Mouse (Mus musculus) megakaryocyte progenitor cell, adult 5-6 weeks (primary cell): Measurements from ENCODE around the gene Capn11. TPM values are rescaled to one million over a fixed set of nuclear protein-coding genes. Genes with fewer than 3 reads are reported as not detected.

ENCODE experiments used
- ATAC-seq: replicated peaks from 2 replicates; pipeline ENCODE4 v1.8.0; 2016; ENCODE audit warnings: mild to moderate bottlenecking, moderate TSS enrichment, inconsistent platforms; ENCODE audit not compliant: poor library complexity
- total RNA-seq, 2 experiments: library from RNA; stranded (forward) in 1 of 2; stranded (reverse) in 1 of 2; fragments of 157-497, 149-512 nt in 1 of 2; fragments of 200-1000 nt in 1 of 2; gene quantifications; 2 replicates each; pipeline versions ENCODE4 v1.2.3 to v1.2.4; 2015 to 2017

Gene Capn11
- total RNA-seq, 2 experiments from 2014 or later = 0.07 TPM; not detected in 1

DNA sequence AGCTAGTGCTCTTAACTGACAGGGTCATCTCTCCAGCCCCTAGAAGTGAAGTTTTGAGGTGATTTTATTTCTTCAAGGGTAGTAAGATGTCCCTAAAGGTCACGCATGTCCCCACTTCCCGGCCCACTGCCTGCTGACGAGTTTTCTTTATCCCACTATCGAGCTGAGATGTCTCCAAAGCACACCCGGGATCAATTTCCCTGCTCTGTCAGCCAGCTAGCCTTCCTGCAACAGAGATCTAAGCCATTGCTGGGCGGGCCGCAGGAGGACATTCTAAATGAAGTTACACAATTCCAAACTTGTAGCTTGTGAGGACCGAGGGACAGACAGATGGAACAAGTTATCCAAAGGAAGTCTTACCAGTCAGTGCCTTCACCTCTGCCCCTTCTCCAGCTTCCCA, 58.9 kb downstream of the Capn11 start:
- no peak for ATAC-seq

DNA sequence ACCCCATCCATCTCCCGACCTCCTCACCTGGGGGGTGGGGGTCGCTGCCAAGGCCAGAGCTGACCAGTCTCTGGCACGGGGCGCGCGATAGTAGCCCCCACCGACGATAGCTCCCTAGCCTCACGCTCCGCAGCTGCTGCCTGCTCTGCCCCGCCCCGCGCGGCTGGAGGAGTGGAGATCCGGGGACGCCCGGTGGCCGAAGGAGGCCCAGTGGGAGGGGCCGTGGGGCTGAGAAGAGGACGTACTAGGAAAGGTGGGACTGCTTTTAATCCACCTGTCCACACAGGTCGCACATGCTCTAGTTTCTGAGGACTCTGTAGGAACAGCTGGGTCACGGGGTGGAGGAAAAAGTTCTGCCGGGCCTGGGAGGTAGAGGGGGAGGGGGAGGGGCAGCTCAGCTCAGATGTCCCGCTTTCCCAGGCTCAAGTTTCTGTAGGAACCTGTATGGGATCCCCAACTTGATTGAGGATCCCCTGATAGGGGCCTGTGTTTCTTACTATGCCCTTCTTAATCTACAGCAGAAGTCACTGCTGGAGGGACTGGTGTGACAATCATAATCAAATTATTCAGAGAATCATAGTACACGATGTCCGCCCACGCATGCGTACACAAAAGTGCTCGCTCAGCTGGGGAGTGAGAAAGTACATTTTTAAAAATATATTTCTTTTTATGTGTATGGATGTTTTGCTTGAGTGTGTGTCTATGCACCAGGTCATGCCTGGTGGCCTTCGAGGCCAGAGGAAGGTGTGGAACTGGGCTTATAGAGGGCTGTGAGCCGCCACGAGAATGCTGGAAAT, 59.5 kb downstream of the Capn11 start, which contains the start of gene Slc29a1:
Gene Slc29a1, minus strand, starts transcription at position 161 of the 797 bp plus-strand sequence.
- ATAC-seq = 0 out of 2 replicates have a peak, but pooled peaks have one; percentile 18

DNA sequence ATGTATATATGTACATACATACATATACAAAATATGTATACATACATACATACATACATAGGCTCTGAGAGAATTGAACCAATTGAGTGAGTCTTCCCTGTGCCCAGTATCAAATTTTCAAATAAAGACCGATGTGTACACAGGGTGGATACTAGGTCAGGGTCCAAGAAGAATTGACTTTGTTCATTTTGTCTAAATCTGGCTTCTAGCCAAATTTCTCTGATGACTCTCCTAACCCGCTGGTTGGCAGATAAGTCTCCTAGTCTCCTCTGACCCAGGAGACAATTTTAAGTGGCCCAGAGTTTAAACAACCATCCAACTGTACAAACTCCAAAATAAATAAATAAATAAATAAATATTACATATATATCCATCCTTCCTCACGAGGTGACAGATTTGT, 60.2 kb downstream of the Capn11 start:
- ATAC-seq = no peak

DNA sequence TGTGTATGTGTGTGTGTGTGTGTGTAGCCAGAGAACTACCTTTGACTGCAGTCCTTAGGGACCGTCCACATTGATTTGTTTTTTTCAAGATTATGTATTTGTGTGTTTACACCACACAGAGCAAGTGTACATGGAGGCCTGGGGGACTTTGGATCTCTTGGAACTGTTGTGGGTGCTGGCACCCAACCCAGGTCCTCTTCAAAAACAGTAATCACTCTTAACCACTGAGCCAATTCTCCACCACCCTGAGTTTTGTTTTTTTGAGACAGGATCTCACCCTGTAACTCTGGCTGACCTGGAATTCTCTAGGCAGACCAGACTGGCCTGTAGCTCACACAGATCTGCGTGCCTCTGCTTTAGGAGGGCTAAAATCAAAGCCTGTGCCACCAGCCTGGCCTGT, 60.7 kb downstream of the Capn11 start:
- ATAC-seq = no peak

DNA sequence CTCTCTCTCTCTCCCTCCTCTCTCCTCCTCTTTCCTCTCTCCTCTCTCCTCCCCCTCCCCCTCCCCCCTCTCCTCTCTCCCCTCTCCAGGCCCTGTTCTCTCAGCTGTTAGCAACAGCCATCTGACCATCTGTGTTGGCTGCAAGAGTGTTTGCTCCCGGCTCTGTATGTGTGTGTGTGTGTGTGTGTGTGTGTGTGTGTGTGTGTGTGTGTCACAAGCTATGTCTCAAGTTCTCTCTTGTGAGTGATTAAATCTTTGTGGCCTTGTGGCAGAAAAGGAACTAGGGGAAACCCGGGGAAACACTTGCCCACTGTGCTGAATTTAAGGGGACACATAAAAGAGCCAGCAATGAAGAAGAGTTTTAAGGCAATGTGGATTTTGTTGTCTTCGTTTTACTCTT, 61.3 kb downstream of the Capn11 start:
- peak; percentile 12; the same call in 1 of the 2 replicates for ATAC-seq

DNA sequence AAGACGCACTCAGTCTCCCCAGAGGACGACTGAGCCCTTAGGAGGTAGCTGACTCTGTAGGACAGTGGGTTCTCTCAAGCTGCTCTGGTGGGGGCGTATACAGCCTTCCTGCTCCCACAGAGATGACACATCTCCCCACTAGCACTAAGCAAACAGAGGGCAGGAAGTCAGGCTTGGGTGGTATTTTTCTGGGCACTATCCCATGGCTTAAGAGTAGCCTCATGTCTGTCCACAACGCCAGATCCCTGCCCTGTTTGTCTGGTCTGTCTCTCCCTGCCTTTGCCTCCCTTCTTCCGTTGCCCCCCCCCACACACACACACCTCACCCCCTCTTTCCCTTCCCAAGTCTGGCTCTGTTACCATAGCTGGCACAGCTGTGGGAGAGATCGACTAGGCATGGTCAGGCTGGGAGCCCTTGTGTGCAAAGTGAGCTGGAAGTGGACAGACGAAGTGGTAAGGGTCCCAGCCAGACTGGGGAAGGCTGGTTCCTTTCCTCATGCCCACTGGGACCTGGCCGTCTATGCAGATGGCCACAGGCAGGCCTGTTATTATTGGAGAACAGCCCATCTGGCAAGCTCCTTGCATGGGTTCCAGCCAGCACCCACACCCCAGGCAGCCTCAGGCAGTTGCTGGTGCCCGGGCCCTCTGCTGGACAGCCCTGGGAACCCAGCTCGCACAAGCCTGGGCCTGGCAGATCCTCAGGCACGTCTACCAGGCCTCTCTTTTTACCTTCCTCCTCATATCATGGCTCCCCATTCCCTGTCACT, 62.3 kb downstream of the Capn11 start:
- ATAC-seq = peak; percentile 64

DNA sequence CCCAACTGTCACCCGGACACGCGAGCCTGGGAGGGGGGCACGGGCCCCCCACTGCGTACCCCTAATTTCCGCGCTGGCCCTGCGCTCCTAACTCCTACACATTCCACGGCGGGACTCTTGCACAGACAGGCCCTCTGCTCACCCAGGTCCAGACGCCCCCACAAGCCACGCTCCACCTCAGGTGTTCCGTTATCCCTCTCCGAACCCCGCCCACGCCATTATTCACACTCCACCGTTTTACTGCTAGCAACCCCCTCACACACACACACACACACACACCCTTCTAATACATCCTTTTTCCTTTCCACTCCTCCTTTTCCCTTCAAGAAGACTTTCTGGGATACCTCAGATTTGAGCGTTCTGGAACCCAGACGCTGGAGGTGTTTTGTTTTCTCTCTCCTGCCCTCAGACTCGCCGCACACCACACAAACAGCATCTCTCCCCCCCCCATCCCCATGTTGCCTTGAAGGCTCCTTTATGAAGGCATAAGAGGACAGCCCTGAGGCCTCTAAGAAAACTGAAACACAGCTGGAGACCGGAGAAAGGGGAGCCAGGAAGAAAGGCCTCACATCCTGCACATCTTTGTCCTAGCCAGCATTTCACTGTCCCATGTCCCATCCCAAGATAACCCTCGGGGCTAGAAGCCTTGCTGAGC, 63.3 kb downstream of the Capn11 start:
- ATAC-seq = no peak

DNA sequence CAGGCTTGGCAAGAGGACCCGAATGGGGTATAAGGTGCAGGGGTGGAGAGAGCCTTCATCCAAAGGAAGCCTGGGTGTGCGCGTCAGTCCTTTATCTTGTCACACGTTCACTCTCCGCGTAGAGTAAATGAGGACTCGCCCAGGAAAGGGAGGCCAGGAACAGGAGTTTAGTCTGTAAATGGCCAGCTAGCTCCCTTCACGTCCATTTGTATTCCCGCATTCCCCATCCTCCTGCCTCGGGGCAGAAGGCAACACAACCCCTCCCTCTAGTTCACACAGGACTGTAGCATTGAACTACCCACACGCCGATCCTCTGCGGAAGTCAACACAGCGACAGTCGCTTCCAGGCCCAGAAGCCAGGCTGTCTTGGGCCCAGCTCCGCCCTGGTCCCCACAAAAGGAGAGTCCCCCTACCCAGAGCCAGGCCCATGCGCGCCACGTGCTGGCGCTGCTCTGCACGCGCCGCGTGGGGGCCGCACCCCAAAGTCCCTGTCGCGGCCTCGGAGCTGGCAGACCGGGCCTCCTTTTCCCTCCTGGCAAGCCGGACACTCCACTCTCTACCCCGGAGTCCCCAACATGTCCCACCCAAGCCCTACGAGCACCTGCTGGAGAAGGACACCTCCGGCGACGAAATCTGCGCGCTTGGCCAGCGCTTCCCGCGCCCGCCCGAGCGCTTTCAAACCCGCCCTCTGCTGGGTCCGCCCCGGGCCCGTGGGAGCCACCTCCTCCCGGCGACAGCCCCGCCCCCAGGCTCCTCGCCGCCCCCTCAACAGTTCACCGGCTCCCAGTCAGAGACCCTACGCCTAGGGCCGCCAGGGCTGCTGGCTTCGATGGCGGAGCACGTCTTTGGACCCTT, 64.0 kb downstream of the Capn11 start:
- peak; percentile 36 for ATAC-seq

DNA sequence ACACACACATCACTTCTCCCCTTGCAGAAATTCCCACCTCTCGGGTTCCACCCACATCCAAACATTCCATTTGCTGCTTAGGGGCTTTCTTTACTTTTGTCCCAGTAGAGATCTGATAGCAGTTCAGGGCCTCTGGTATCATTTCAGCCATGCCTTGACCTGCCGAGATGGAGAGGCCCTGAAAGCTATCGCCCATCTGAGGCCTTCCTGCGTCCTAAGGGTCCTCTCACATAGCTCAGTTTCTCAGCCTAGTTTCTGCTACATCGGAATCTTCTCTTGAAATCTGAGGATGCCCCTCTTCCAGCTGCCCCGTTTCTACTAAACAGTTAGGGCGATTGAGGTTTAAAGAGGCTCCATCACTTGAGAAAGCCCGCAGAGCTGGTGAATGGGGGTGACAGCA, 64.9 kb downstream of the Capn11 start:
- ATAC-seq = no peak

DNA sequence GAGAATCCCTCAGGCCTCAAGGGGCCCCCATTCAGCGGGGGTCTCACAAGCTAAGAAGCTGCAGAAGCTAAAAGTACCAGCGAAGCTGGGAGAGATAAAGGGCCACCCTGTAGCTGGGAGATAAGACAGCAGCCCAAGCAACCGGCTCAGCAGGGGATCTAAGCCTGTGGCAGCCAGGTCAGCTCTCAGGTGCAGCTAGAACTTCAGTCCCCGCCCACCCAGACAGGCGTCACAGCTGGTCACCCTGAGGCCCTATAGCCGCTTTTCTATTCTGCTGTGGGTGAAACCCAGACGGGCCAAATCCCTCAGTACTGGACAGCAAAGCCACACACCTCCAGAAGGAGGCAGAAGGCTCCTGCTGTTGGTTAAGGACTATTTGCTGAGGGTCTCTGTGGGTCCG, 65.6 kb downstream of the Capn11 start:
- ATAC-seq = peak; percentile 42

DNA sequence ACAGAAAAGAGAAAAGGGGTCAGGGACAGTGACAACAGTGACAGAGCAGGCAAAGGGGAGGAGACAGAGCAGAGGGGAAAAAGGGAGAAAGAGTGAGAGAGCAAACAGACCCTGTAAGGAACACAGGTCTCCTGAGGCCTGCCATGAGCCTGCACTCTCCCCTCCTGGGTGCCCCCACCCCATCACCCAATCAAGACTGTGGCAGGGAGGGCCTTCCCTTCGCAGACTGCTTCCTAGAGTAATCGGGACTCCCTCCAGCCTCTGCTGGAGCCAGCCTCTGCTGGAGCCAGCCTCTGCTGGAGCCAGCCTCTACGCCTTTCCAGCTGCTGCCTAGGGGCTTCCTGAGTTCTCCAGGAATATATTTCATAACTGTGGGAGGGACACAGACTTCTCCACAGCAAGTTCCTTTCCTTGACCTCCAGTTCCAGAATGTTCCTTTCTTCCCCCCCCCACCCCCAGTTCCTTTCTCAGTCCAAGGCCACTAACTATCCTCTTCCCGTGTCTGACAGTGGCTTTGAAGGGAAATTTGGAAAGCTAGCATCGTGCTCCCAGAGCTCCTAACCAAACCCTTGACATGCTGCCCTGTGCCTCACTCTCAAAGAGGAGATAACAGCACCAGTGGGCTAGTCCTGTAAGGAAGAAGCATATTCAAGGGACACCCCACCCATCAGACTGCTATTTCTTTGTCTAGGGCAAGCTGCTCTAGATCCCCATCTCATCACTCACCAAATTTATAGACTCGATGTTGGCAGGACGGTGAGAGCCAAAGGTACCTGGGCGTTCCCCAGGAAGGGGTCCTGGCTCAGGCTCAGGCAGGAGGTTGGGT, 66.3 kb downstream of the Capn11 start:
- ATAC-seq = peak; percentile 19

DNA sequence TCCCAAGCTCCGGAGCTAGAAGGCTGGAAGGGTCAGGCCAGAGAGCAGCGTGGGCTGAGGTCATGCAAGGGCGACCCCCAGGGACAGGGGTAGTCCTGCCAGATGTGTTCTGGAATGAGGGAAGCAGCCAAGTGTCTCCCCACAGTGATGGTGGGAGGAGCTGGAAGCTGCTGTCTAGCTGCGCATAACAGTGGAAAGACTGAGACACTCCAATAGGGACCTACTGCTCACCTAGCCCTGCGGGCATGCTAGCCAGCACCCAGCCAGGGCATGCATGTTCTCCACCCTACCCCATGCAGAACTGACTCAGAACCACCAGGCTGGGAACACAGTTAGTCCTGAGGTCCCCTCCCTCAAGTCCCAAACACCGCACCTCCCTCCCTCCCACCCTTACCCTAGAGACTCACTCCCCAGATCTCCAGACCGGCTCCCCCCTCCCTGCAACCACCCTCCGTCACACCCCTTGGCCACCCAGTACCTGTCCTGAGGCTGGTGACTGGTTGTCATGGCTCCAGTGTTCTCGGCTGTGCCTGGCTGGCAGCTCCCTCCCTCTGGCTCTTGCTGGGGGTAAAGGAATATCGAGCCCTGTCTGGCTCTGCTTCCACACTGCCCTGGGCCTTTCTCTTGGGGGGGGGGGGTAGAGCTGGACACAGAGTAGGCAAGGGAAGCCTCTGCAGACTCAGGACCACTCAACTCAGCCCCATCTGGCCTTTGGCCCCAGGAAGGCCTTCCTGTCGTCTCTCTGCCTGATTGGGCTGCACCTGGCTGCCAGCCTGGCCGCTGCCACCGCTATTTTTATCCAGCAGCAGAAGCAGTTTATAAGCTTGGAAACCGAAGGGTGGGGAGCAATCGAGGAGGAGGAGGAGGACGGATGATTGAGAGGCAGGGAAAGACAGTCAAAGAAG, 67.2 kb downstream of the Capn11 start:
- no peak for ATAC-seq

DNA sequence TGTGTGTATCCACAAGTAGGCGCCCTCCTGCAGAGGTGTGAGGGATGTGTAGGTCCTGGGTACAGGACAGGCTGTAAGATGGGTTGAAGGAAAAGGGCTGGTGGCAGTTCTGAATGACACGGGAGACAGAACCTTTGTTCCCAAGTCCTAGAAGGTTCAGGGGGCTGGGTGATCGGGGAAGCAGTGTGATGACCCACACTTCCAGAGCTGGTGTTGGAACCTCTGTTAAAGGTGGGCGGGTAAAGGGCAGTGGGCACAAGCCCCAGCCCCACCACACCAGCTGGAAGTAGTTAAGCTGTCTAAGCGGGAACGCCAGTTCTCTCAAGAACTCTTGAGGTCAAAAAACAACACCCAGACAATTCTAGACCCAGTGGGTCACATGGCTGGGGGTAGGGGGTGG, 68.7 kb downstream of the Capn11 start:
- no peak for ATAC-seq

DNA sequence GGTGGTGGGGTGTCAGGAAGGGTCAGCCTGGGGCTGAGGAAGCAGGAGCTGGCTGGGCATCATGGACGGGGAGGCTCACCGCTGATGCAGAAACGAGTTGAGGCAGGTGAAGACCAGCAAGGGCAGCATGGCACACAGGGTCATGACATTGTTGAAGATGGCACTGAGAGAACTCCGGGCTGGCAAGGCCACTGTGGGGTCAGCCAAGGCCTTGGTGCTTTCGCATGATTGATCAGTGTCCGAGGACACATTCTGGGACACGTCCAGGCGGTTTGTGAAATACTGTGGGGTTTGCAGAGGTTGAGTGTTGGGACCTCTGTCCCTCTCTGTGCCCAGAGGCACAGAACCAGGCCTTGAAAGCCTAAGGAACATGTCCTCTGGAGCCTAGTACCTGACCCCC, 69.3 kb downstream of the Capn11 start:
- ATAC-seq = no peak

DNA sequence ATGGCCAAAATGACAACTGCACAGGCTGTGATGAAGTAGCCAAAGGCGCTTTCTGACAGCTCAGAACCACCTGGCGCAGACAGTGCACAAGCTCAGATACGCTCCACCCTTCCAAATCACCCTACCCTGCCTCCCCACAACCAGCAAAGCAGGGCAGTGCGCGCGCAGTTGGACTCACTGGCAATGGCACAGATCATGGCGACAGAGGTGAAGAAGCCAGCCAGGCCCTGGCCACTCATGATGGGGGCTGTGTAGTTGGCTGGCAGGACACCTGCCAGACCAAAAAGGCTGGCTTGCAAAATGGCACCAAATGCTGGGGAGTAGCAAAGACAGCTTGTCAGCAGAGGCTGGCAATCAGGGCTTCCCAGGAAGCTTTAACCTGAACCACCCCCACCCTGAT, 69.9 kb downstream of the Capn11 start:
- ATAC-seq = no peak

DNA sequence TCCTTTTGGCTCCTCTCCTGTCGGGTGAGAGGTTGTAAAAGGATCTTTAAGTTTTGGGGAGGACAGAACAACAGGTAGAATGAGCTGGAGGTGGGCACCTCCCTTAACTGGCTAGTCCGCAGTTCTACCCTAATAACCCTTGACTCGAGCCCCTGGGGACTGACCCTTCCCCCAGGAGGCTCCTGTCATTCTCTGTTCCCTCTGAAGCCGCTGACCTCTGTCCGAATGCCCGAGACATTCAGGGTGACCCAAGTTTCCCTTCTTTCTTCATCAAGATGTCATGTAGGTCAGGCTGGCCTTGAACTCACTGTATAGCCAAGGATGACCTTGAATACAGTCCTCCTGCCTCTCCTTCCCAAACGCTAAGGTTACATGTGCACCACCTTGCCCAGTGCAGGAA, 70.8 kb downstream of the Capn11 start:
- no peak for ATAC-seq

DNA sequence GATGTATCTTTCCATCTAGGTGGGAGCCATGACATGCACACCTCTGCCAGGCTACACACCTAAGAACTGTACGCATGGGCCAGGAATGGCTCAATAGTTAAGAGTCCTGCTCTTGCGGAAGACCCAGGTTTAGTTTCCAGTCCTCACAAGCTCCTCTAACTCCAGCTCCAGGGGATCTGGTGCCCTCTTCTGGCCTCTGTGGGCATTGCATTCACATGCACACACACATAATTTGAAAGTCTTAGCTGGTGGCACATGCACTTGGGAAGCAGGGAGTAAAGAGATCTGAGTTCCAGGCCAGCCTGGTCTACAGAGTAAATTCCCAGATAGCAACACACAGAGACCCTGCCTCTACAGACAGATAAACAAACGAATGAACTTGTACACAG, 72.7 kb downstream of the Capn11 start:
- ATAC-seq = 0 out of 2 replicates have a peak, but pooled peaks have one; percentile 5

DNA sequence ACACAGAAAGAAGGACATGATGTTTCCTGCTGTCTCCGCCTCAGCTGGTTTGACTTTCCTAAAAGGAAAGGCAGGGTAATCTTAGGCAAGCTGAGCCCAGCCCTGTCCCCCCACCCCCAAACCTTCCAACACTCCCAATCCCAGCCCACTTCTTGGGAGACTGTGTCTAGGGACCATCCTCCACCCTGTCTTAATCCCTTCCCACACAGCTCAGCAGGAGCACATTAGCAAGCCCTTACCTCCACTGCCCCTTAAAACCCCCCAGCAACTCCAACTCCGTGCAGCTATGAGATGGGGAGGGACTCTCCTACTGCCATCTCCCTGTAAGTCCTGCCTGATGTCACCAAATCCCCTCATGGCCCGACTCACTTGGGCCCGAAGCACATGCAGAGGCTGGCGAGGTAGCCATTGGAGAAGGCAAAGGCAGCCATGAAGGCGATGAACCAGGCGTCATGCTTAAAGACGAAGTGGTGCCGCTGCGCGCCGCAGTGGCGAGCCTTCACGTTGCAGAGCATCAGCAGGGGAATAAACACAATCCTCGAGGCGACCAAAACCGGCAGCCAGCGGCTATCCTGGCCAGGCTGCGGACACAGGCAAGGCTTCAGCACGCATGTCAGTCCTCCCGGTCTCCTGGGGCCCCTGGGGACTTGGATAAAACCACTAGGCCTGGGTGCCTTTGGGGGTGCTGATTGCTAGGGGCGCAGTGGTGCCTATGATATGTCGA, 73.2 kb downstream of the Capn11 start:
- no peak for ATAC-seq
